Mouse (Mus musculus): Measurements from ENCODE around the gene Grin3b.

The Grin3b gene

DNA sequence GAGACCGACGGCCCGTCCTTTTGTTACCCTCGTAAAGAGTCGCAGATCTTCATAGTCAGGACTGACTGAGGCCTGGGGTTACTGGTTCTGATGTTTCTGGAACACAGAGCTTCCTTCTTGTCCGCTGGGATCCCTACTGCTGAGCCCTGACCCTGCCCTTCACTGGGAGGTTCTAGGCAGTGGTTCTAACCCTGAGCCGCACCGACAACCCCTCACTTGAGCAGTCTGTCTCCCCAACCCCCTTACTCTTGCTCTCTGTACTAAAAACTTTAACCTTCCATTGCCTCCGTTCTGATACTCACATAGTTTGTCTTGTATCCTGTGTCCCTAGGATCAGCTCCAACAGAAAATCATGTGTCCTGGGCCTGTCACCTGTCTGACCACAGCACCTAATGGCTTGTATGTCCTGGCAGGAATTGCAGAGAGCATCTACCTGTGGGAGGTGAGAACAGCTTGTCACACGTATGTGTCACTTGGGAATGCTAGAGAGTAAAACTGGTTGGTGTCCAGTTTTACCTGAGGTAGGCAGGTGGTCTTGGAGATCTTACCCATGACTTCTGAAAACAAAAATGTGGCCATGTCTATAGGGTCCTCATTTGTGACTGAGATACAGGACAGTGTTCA lies 9.7 kb upstream of the Grin3b start:
- intact Hi-C loops (cut with DNase I), result loop anchor here (5.0 kb wide), 1 partner anchor 177 kb away; the partner anchor contains the start of gene Atp5d

GRCm38 (mm10) chr10:79964727-79965126 lies 5.8 kb upstream of the Grin3b start:
- intact Hi-C loops (cut with DNase I), result loop anchor here (5.0 kb wide), 1 partner anchor 173 kb away; the partner anchor contains the start of gene Atp5d

- intact Hi-C loops (cut with DNase I), result no loop called here
Measured at GRCm38 (mm10) chr10:79965325-79965724, 5.2 kb upstream of the Grin3b start.

DNA sequence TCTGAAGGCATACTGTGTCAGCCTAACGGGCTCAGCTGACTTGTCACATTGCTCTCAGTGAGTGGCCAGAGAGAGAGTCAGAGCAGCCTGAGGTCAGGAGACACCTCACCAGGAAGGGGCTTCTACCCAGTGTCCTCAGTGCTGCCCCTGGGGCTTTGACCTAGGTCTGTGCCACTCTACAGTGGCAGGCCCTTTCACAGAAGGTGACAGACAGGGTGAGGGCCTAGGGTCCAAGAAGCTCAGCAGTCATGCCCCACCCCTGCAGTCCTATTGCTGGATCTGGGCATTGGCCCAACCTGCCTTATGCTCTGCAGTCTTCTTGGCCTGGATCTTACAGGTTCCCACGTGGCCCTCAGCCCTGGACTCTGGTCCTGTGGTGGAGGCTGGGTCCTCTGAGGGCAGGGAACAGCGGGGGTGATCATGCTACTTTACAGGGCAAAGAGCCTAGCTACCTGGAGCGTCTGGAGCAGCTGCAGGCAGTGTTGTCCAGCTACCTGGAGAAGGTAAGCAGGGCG lies 3.6 kb upstream of the Grin3b start:
- intact Hi-C loops (cut with DNase I), result no loop called here

- intact Hi-C loops (cut with DNase I), result no loop called here
Measured at GRCm38 (mm10) chr10:79968181-79968580, 2.3 kb upstream of the Grin3b start.

GRCm38 (mm10) chr10:79969124-79969568 lies 1.4 kb upstream of the Grin3b start:
- intact Hi-C loops (cut with DNase I), result no loop called here

DNA sequence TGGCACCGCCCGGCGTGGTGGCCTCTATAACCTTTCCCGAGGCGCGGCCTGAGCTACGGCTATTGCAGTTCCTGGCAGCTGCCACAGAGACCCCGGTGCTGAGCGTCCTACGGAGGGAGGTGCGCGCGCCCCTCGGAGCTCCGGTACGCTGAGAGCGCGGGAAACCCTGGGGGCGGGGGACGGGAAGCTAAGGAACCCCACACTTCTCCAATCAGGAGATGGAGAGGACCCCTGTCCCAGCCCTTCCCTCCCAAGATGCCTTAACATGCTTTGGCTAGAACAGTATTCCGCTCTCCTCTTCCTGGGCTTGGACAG lies 625 bp downstream of the Grin3b start:
- intact Hi-C loops (cut with DNase I), result no loop called here

DNA sequence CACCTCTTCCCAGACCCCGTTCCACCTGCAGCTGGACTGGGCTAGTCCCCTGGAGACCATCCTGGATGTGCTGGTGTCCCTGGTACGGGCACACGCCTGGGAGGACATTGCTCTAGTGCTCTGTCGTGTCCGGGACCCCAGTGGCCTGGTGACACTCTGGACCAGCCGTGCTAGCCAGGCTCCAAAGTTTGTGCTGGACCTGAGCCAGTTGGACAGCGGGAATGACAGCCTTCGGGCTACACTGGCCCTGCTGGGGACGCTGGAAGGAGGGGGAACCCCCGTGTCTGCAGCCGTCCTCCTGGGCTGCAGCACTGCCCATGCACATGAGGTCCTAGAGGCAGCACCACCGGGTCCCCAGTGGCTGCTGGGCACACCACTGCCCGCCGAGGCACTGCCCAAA lies 2.3 kb downstream of the Grin3b start:
- intact Hi-C loops (cut with DNase I), result no loop called here

GRCm38 (mm10) chr10:79974087-79974486 lies 3.6 kb downstream of the Grin3b start:
- intact Hi-C loops (cut with DNase I), result no loop called here

GRCm38 (mm10) chr10:79974668-79975067 lies 4.2 kb downstream of the Grin3b start:
- intact Hi-C loops (cut with DNase I), result no loop called here

- intact Hi-C loops (cut with DNase I), result no loop called here
Measured at GRCm38 (mm10) chr10:79976071-79976721, 5.7 kb downstream of the Grin3b start.

GRCm38 (mm10) chr10:79976722-79977107 lies 6.2 kb downstream of the Grin3b start:
- intact Hi-C loops (cut with DNase I), result no loop called here

- intact Hi-C loops (cut with DNase I), result no loop called here
Measured at GRCm38 (mm10) chr10:79977324-79977723, 6.8 kb downstream of the Grin3b start.

GRCm38 (mm10) chr10:79978061-79978460 lies 7.5 kb downstream of the Grin3b start:
- intact Hi-C loops (cut with DNase I), result no loop called here

DNA sequence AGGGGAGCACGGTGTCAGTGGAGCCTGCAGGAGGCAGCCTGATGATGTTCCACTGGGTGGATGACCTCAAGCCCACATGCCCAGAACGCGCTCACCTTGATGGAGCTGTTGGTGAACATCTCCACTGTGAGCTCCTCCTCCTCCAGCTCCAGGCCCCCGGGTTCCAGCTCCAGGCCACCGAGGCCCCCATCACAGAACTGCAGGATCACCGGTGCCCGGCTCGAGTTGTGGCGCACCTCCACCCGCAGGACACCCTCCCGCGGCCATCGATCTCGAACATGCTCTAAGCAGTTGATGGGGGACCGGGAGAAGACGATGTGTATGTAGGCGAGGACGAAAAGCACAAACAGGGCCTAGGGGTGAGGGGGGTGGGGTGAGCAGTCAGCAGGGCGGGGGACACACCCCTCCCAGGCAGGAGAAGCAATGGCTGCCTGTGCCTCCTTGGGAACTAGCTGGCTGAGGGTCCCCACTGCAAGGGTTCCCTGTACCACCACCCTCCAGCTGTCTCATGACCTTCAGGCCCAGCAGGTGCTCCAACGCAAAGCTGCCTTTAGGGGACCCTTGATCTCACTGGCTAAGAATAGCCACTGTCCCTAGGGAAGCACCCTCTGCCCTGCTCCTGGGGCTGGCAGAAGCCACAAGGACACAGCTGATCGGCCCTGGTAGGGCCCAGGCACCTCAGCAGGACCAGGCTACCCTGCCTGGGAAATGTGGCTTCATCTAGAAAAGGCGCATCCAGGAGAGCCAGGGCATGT lies 9.1 kb downstream of the Grin3b start:
- intact Hi-C loops (cut with DNase I), result no loop called here

- intact Hi-C loops (cut with DNase I), result no loop called here
Measured at GRCm38 (mm10) chr10:79983205-79983604, 12.7 kb downstream of the Grin3b start.

DNA sequence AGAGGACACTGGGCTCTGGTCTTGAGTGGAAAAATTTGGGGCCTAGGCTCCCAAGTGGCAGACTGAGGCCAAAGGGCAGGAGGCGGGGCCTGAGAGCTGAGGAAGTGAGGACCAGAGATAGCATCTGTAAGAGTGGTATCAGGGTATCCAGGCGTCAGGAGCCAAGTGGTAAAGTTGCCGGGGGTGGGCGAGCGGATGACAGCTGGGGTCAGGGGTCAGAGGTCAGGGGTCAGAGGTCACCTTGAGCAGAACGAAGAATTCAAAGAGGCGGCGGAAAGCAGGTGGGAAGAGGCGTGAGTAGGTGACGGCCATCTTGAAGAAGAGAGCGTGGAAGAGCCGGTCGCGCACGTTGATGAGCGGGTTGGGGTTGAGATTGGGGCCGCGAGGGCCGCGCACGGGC lies 13.2 kb downstream of the Grin3b start:
- intact Hi-C loops (cut with DNase I), result no loop called here

DNA sequence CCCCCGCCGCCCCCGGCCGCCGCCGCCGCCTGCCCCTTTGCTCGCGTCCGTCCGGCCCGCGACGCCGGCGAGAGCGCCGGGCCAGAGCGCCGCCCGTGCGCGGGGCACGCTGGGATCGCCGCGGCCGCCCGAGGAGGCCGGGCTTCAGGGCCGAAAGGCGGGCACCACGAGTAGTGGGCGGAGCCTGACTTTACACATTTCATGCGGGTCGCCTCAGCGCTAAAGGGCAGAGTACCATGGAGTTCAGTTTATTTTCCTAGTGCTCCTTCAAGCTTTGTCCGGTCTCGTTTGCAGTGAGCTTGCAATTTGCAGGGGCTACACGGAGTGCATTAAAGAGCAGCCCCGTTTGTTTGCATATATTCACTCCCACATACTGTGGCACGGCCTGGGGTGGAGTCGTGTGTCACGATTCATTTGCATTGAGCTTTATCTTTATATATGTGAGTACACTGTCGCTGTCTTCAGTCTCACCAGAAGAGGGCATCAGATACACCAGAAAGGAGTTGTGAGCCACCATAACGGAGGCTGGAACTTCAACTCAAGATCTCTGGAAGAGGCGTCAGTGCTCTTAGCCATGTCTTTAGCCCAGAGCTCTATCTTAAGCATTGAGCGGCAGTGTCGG lies 13.8 kb downstream of the Grin3b start, which contains the start of gene Tmem259:
TSS of gene Tmem259 (minus strand) at position 136 of the 622 bp plus-strand sequence.
- intact Hi-C loops (cut with DNase I), result no loop called here

- intact Hi-C loops (cut with DNase I), result loop anchor here (5.0 kb wide), 2 partner anchors 127 to 157 kb away; partner anchors contain the start of gene Cbarp
Measured at GRCm38 (mm10) chr10:79984871-79985270, 14.4 kb downstream of the Grin3b start.

DNA sequence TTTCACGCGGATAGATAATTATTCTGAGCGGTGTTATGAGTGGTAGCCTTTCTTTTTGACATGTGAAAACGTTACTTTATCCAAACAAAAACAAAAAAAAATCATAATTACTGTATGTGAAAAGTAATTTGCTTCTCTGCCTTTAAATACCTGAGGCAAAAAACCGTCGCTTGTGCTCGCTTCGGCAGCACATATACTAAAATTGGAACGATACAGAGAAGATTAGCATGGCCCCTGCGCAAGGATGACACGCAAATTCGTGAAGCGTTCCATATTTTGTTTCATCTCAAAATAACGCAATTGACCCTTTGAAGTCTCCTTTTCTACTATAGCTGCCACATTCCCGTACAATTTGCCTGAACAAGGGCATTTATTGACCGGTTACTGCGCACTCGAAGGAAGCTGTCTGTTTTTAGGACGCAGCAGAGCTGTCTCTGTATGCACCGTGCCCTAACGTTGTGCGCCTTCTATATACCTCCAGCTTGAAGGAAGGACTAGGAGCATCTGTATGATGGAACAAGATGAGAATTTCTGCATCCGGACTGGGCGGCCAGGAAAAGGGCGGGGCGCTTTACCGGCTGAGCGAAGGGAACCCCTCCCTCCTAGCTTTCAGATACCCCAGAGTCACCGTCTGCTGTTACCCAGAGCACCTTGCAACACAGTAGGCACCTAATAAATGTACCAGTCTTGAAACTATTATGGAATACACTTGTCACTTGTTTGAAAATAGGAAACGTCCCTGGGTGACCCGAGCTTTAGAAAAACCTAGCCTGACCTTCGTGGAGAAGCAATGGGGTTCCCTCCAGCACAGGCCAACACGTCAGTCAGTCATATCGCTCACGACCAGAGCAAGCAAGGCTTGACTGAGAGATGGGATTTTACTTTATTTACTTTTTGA lies 15.1 kb downstream of the Grin3b start:
- intact Hi-C loops (cut with DNase I), result loop anchor here (5.0 kb wide), 2 partner anchors 127 to 157 kb away; partner anchors contain the start of gene Cbarp

Data from adrenal gland (tissue).